Mouse (Mus musculus): Measurements from ENCODE around the gene Atp1b1. TPM values are rescaled to one million over a fixed set of nuclear protein-coding genes. Genes with fewer than 3 reads are reported as not detected.

Atp1b1 gene
- total RNA-seq, 4 experiments from 2014 or later, result 72.9 to 103 (median 83.7) TPM

DNA sequence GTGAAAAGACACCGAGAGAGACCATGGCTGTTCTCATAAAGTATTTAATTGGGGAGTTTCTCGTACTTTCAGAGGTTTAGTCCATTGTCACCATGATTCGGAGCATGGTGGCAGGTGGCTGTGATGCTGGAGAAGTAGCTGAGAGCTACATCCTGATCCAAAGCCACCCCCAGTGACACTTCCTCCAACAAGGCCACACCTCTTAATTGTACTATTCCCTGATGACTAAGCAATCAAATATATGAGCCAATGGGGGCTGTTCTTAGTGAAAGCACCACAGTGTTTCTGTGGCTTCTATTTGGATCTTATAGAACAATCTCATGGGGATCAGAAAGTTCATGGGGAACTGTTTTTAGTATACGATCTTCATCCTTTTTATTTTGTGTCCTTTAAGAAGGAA, 68.4 kb downstream of the Atp1b1 start:
- no peak for DNase-seq

Other genes with a start within 250 kb of the Atp1b1 start
- 10 to 100 TPM; 26.5 to 34.7 (median 32.3) TPM for gene Slc19a2, start 209.3 kb downstream of the Atp1b1 start, total RNA-seq (2022)
- gene Ccdc181, start 182.8 kb downstream of the Atp1b1 start, total RNA-seq (2022), result 10 to 100 TPM in 3 of 4 experiments, 1 to 10 TPM in 1; 8.2 to 13.3 (median 11.6) TPM
- gene Nme7, start 154.2 kb downstream of the Atp1b1 start, total RNA-seq (2022), result 10 to 100 TPM; 25.7 to 27.3 (median 26.2) TPM
- 10 to 100 TPM; 23.2 to 27.1 (median 24.6) TPM for gene Blzf1, start 150.9 kb downstream of the Atp1b1 start, total RNA-seq (2022)

All from adrenal gland, adult 8-10 months (tissue).